In the genomic region with DNA sequence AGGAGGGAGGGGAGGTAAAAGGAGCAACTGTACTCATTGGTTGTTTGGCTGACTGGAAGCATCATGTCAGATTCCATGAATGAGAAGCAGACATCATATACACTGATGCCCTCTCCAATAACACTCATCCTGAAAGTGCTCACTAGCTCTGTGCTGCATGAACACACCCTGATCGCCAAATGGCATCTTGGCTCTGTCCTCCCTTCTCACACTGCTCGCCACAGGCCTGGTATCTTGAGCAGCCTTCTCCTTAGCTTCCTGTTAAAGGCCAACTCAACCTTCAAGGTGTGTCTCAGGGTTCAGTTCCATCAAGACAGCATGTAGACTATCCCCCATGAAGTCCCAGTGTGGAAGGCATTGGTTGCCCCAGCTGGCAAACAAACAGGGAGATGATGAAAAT, we compare ENCODE assay signal across 12 mouse cellular contexts.
"Had no signal": no experiment of that assay in that cellular context is flagged by ENCODE, and none has a peak within 500 bp of the region (broad histone marks: within the 10 kb centered on the region; RNA-seq: fewer than 3 reads in every experiment).

No protein-coding gene starts in this region.

- H3K4me3 ChIP-seq: limb, embryonic 13.5 days; midbrain, embryonic 12.5 days; neural tube, embryonic 13.5 days had no signal

- ATAC-seq: midbrain, embryonic 16.5 days had no signal

- H3K4me1 ChIP-seq: limb, embryonic 13.5 days; midbrain, embryonic 12.5 days; neural tube, embryonic 13.5 days had no signal

- H3K36me3 ChIP-seq: limb, embryonic 13.5 days; midbrain, embryonic 12.5 days; neural tube, embryonic 13.5 days had no signal

- H3K27me3 ChIP-seq: limb, embryonic 13.5 days; midbrain, embryonic 12.5 days; neural tube, embryonic 13.5 days had no signal

- H3K9me3 ChIP-seq: limb, embryonic 13.5 days; midbrain, embryonic 12.5 days; neural tube, embryonic 13.5 days had no signal

- H3K27ac ChIP-seq: limb, embryonic 13.5 days; liver, embryonic 14.5 days; midbrain, embryonic 12.5 days; neural tube, embryonic 13.5 days had no signal

- H3K4me2 ChIP-seq: limb, embryonic 13.5 days; midbrain, embryonic 12.5 days; neural tube, embryonic 13.5 days had no signal

- H3K9ac ChIP-seq: limb, embryonic 13.5 days; liver, embryonic 14.5 days; midbrain, embryonic 12.5 days; neural tube, embryonic 13.5 days had no signal

- DNase-seq: kidney, postnatal 14 days; lung, adult 18-20 months; retina, postnatal 1 day; right cerebral cortex, postnatal 4 days; spleen, adult 18-20 months; thymus, adult 18-20 months; thymus, postnatal 14 days had no signal
